Mouse (Mus musculus): Measurements from ENCODE around the gene Aym1.

GRCm38 (mm10) chr5:113352636-113353035, 4.5 kb upstream of the Aym1 start:
- no peak for TF ChIP-seq CTCF (IDR thresholded peaks at IDR 0.05; ENCODE audit: low read depth, low read length)
- no peak for TF ChIP-seq POLR2AphosphoS5 (IDR thresholded peaks at IDR 0.05; ENCODE audit: insufficient replicate concordance, low read depth, low read length)
- no peak for TF ChIP-seq TAL1 (conservative IDR thresholded peaks at IDR 0.05; ENCODE audit: low read depth, low read length)
